Mouse (Mus musculus) urinary bladder, postnatal 10 days (tissue): ENCODE measurements around the gene Zgpat.
A peak's percentile ranks its signal among the peaks of the same experiment; 100 is the strongest.

ENCODE experiments used
- DNase-seq: peaks from one replicate; pipeline ENCODE4 v3.0.0; 2022; ENCODE audit warnings: low spot score

The Zgpat gene

DNA sequence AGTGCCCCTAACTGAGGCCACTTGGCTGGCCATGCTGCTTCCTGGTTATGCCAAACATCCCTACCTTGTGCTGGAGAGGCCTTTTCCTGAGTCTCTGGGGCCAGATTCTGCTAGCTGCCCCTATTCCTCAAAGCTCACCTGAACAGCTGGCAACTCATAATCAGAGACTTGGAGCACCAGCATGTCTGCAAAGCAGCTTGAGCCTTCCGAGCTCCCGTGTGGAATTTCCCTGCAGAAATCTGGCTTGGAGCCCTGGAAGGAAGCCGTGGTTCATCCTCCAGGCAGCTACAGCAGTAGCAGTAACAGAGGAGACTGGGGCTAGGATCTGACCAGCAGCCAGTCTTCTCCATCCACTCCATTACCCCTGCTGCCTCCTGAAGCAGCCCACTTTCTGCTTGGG is 21.2 kb downstream of the Zgpat start:
- no peak for DNase-seq

GRCm38 (mm10) chr2:181386663-181387210 is 22.0 kb downstream of the Zgpat start:
- no peak for DNase-seq

DNA sequence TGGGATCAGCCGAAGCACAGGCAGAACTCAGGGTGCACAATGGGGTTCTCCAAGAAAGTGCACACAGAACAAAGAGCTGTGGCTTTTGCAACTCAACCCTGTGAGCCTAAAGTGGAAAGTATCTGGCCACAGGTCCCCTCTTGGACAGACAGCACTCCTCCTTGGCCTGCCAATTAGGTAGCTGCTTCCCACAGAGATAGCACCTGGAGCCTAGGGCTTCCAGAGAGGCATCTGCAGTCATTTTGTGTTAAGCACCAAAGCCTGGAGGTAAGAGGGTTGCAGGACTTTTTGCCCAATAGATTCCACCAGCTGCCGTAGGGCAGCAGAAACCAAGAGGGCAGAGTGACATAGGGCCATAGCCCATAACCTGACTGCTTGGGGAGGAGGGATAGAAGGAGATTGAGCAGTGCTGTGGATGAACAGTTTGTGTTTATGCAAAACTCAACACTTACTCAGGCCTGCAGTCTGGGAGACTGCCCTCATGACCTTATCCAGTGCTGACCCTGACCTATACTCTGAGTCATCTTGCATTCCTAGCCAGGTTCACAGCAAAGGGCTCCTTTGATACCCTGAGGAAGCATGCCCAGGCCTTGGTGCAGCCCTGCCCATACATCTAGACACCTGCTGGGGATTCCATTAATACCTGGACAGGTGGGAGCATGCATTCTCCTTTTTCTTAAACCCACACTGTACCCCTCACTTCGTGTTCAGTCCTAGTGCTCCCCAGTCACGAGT is 25.6 kb downstream of the Zgpat start:
- no peak for DNase-seq

DNA sequence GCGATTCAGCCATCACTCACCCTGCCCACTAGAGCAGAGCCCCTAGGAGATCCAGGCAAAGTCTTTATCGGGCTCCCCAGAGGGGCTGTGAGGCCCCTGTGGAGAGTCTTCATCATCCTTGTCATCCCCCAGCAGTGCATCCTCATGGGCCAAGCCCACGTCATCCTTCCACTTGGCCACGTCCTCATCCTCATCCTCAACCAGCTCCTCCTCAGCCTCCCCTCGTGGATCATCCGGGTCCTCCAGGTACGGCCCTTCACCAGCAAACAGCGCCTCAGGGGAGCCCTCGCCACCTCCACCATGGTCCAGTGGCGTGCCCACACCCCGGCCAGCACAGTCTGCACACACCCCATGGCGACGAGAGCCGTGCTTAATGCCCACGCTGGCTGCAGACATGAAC is 26.3 kb downstream of the Zgpat start:
- no peak for DNase-seq

GRCm38 (mm10) chr2:181391541-181391940 is 26.8 kb downstream of the Zgpat start:
- no peak for DNase-seq

DNA sequence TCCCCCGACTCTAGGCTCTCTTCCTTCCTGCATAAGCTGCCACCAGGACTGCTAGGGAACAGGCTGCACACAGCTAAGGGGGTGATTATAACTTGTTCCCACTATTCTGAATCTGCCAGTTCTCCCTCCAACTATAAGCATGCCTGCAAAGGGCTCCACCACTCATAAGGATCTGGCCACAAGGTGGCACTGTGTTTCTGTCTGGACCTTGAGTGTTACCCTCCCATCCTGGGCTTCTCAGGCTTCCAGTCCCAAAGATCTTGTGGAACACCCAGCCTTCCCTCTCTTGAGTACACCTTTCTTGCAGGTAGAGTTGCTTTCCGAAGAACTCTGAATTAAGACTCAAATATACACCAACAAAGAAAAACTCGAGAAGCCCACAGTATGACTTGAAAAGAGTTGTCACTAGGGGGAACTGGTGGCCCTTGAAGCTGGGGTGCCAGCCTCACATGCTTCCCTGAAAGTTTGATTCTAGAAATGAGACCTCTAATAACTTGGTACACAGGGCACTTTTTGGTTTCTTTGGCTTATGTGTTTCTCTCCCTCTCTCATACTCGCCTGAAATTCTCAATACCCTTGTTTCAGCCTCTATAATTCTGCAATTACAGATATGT is 28.0 kb downstream of the Zgpat start:
- peak; percentile 66 for DNase-seq

DNA sequence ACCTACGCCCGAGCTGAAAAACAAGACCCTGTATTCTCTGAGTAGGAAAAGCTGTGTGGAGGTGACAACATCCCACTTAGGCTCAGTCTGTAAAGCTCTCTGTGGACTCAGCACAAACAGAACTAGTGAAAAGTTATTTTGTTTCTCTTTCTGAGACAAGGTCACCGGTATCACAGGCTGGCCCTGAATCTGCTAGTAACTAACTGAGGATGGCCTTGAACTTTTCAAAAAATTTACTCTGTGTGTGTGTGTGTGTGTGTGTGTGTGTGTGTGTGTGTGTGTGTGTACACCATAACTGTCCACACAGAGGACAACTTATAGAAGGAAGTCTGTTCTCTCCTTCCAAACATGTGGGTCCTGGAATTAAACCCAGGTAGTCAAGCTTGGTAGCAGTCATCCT is 29.4 kb downstream of the Zgpat start:
- DNase-seq = no peak

GRCm38 (mm10) chr2:181397207-181397761 is 32.6 kb downstream of the Zgpat start:
- DNase-seq = no peak

GRCm38 (mm10) chr2:181401497-181401896 is 36.8 kb downstream of the Zgpat start:
- DNase-seq = no peak

DNA sequence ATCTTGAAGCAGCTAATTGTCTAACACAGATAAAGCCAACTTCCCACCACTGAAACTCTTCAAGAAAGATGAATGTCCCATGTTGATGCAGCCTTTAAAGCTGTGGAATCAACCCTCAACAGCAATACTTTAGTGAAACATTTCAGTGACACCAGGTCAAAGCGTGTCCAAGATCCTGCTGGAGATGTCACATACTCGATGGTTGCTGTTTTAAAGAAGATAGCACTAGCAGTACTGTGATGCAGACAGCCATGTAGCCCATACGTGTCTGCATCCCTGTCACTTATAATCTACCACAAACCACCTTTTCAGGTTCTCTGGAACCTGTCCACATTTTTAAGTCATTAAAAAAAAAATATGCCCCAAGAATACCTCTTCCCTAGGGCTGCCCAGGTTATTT is 39.0 kb downstream of the Zgpat start:
- no peak for DNase-seq

DNA sequence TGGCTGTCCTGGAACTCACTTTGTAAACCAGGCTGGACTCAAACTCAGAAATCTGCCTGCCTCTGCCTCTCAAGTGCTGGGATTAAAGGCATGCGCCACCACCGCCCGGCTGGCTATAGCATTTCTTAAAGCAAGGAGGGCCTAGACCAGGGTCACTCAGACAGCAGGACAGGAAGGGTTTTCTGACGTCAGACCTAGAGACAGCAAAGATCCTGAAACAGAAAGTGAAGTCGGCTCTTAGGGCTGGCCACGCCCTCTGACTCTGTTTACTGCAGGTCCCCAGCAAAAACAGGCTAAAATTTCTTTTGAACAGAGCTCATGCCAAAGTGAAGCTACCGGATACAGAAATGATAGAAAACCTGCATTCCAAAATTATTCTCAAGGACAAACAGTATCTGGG is 44.9 kb downstream of the Zgpat start:
- DNase-seq = no peak

DNA sequence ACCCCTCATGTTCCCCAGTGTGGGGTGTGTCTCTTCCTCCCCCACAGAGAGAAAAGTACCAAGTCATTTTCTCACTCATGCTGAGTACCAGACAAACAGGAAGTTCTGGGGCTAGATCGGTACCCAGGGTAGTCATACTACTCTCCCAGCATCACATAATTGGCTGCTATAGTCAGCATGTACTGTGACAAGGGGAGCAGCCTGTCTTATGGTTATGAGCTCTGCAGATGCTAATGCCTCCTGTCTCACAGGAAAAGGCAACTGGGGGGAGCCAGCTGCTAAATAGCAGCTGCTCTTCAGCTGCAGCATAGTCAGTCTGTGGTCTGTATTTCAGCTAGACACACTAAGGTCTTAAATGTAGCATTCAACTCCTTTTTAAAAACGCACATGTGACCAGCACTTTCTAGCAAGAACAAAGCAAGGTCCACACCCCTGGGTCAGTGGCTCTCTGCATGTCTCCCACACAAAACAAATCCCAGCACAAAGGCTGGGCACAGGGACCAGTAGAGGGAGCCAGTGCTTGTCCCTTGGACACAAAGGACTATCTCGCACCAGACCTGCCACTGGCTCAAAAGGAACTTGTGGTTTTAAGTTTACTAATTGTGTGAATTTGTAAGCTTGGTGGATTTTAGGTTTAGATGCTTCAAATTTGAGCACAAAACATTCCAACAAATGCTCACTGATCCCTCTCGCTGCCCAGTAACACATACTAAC is 46.2 kb downstream of the Zgpat start:
- DNase-seq = no peak

GRCm38 (mm10) chr2:181413141-181413540 is 48.4 kb downstream of the Zgpat start:
- DNase-seq = no peak

DNA sequence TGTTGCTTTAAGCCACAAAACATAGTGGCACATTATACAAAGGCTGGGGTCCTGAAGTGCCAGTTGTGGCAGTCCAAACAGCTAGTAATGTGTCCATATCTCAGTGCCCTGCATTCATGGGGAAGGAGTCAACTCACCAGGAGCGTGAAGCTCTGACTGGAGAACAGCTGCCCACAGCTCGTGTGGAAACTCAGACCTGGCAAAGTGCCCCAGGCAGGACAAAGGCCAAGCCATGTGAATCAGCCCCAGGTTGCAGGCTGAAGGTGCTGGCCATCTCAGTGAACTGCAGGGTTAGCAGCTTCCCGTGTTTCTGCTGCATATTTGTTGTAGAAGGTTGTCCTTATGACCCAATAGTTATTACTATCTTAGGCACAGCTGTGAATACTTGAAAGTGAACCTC is 51.2 kb downstream of the Zgpat start:
- no peak for DNase-seq

GRCm38 (mm10) chr2:181419359-181419758 is 54.6 kb downstream of the Zgpat start:
- no peak for DNase-seq

- no peak for DNase-seq
Observed at GRCm38 (mm10) chr2:181420426-181420825, 55.7 kb downstream of the Zgpat start.

DNA sequence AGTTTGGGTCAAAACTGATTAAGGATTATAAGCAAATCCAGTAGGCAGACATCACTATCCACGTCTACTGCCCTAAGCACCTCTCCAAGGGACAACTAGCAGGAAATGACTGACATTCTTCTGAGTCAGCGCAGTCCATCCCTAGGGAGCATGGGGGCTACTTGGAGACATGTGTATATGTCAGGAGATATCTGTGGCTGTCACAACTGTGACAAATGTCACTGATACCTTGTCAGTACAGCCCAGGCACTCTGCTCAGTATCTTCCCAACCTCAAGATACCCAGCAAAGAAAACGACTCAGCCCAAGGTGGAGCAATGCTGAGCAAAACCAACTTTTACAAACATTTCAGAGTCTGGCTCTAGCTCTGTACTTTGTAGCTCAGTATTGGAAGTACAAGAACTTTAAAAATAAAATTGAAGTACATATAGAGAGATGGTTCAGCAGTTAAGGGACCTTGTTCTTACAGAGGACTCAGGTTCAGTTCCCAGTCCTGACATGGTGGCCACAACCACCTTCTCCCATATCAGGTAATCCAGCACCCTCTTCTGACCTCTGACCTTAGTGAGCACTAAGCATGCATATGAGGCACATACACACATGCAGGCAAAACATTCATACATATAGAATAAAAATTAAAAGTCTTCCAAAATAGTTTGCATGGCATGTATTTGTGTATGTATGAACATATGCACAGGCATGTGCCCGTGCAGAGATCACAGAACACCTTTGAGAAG is 56.3 kb downstream of the Zgpat start:
- DNase-seq = no peak

DNA sequence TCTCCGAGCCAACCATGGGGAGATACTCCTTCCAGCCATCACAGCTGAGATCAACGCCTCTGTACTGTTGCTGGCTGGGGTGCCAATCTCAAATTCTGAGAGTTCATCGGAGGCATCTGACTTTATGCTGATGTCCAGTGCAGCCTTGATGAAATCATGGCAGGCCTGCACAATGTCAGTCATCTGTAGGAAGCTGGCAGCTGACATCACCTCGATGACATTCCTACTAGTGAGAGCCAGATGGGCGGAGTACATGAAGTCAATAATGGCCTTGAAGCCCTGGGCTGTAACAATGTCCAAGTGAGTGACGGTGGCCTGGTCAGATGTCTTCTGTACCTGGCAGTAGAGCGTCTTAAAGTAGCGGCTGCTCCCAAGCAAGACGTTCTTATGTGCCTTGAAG is 59.1 kb downstream of the Zgpat start:
- no peak for DNase-seq
